Mouse (Mus musculus): ENCODE results near the gene Ak4.

Gene Ak4

GRCm38 (mm10) chr4:101419911-101420880, 1.1 kb downstream of the Ak4 start:
- in situ Hi-C loops (cut with MboI; ENCODE audit: unreplicated experiment in 2 of 2): no loop called here

- in situ Hi-C loops (cut with MboI; ENCODE audit: unreplicated experiment in 2 of 2): no loop called here
These were observed 3.9 kb downstream of the Ak4 start for GRCm38 (mm10) chr4:101422996-101423395.

GRCm38 (mm10) chr4:101423571-101423970, 4.5 kb downstream of the Ak4 start:
- in situ Hi-C loops (cut with MboI; ENCODE audit: unreplicated experiment in 2 of 2): no loop called here

GRCm38 (mm10) chr4:101424495-101424894, 5.4 kb downstream of the Ak4 start:
- in situ Hi-C loops (cut with MboI; ENCODE audit: unreplicated experiment in 2 of 2): no loop called here

- in situ Hi-C loops (cut with MboI; ENCODE audit: unreplicated experiment in 2 of 2): loop anchor here in 1 of 2 experiments (25.0 kb wide), 1 partner anchor 1237 kb away; no protein-coding TSS in a partner anchor
These were observed 6.0 kb downstream of the Ak4 start for GRCm38 (mm10) chr4:101425119-101425518.

GRCm38 (mm10) chr4:101425666-101426065, 6.6 kb downstream of the Ak4 start:
- in situ Hi-C loops (cut with MboI; ENCODE audit: unreplicated experiment in 2 of 2): loop anchor here in 1 of 2 experiments (25.0 kb wide), 1 partner anchor 1237 kb away; no protein-coding TSS in a partner anchor

- in situ Hi-C loops (cut with MboI; ENCODE audit: unreplicated experiment in 2 of 2): loop anchor here in 1 of 2 experiments (25.0 kb wide), 1 partner anchor 1236 kb away; no protein-coding TSS in a partner anchor
These were observed 7.5 kb downstream of the Ak4 start for GRCm38 (mm10) chr4:101426566-101426965.

GRCm38 (mm10) chr4:101427886-101428680, 9.0 kb downstream of the Ak4 start:
- in situ Hi-C loops (cut with MboI; ENCODE audit: unreplicated experiment in 2 of 2): loop anchor here in 1 of 2 experiments (25.0 kb wide), 1 partner anchor 1234 kb away; no protein-coding TSS in a partner anchor

GRCm38 (mm10) chr4:101429073-101429472, 10.0 kb downstream of the Ak4 start:
- in situ Hi-C loops (cut with MboI; ENCODE audit: unreplicated experiment in 2 of 2): loop anchor here in 1 of 2 experiments (25.0 kb wide), 1 partner anchor 1233 kb away; no protein-coding TSS in a partner anchor

GRCm38 (mm10) chr4:101430000-101430399, 10.9 kb downstream of the Ak4 start:
- in situ Hi-C loops (cut with MboI; ENCODE audit: unreplicated experiment in 2 of 2): loop anchor here in 1 of 2 experiments (25.0 kb wide), 1 partner anchor 1232 kb away; no protein-coding TSS in a partner anchor

- in situ Hi-C loops (cut with MboI; ENCODE audit: unreplicated experiment in 2 of 2): loop anchor here in 1 of 2 experiments (25.0 kb wide), 1 partner anchor 1225 kb away; no protein-coding TSS in a partner anchor
These were observed 17.9 kb downstream of the Ak4 start for GRCm38 (mm10) chr4:101436761-101437512.

GRCm38 (mm10) chr4:101438271-101438670, 19.2 kb downstream of the Ak4 start:
- in situ Hi-C loops (cut with MboI; ENCODE audit: unreplicated experiment in 2 of 2): loop anchor here in 1 of 2 experiments (25.0 kb wide), 1 partner anchor 1224 kb away; no protein-coding TSS in a partner anchor

- in situ Hi-C loops (cut with MboI; ENCODE audit: unreplicated experiment in 2 of 2): loop anchor here in 1 of 2 experiments (25.0 kb wide), 1 partner anchor 1222 kb away; no protein-coding TSS in a partner anchor
These were observed 20.8 kb downstream of the Ak4 start for GRCm38 (mm10) chr4:101439738-101440389.

- in situ Hi-C loops (cut with MboI; ENCODE audit: unreplicated experiment in 2 of 2): loop anchor here in 1 of 2 experiments (25.0 kb wide), 1 partner anchor 1220 kb away; no protein-coding TSS in a partner anchor
These were observed 23.7 kb downstream of the Ak4 start for GRCm38 (mm10) chr4:101442791-101443190.

GRCm38 (mm10) chr4:101443419-101443991, 24.4 kb downstream of the Ak4 start:
- in situ Hi-C loops (cut with MboI; ENCODE audit: unreplicated experiment in 2 of 2): loop anchor here in 1 of 2 experiments (25.0 kb wide), 1 partner anchor 1219 kb away; no protein-coding TSS in a partner anchor

- in situ Hi-C loops (cut with MboI; ENCODE audit: unreplicated experiment in 2 of 2): loop anchor here in 1 of 2 experiments (25.0 kb wide), 1 partner anchor 1217 kb away; no protein-coding TSS in a partner anchor
These were observed 26.6 kb downstream of the Ak4 start for GRCm38 (mm10) chr4:101445660-101446059.

GRCm38 (mm10) chr4:101446606-101447005, 27.5 kb downstream of the Ak4 start:
- in situ Hi-C loops (cut with MboI; ENCODE audit: unreplicated experiment in 2 of 2): loop anchor here in 1 of 2 experiments (25.0 kb wide), 1 partner anchor 1216 kb away; no protein-coding TSS in a partner anchor

- in situ Hi-C loops (cut with MboI; ENCODE audit: unreplicated experiment in 2 of 2): loop anchor here in 1 of 2 experiments (25.0 kb wide), 1 partner anchor 1214 kb away; no protein-coding TSS in a partner anchor
These were observed 29.6 kb downstream of the Ak4 start for GRCm38 (mm10) chr4:101448701-101449100.

All from v-Abl transformed pro-B cells (cell line).